Mouse (Mus musculus) retina, postnatal 1 day (tissue): ENCODE measurements at regions not wholly inside any gene's neighbourhood (a gene's known extent, or its start where the extent isn't known, plus 50 kb on each side); places are given as distances from the start of the nearest gene placed in this dataset.

Experiments used
- DNase-seq: peaks from one replicate; pipeline ENCODE4 v3.0.0-alpha.2; 2012

GRCm38 (mm10) chr3:81279266-81279665 is 243.1 kb downstream of the Pdgfc start:
- no peak for DNase-seq

- no peak for DNase-seq
Observed at GRCm38 (mm10) chr3:81289762-81290161, 253.5 kb downstream of the Pdgfc start.

- DNase-seq, result no peak
Observed at GRCm38 (mm10) chr3:81292404-81292803, 256.2 kb downstream of the Pdgfc start.

GRCm38 (mm10) chr3:81293186-81293819 is 257.1 kb downstream of the Pdgfc start:
- no peak for DNase-seq

GRCm38 (mm10) chr3:81304017-81304791 is 268.0 kb downstream of the Pdgfc start:
- no peak for DNase-seq

- no peak for DNase-seq
Observed at GRCm38 (mm10) chr3:81305412-81306165, 269.4 kb downstream of the Pdgfc start.

- DNase-seq, result no peak
Observed at GRCm38 (mm10) chr3:81326866-81327265, 290.6 kb downstream of the Pdgfc start.

- DNase-seq, result no peak
Observed at GRCm38 (mm10) chr3:81351739-81352138, 315.5 kb downstream of the Pdgfc start.

GRCm38 (mm10) chr3:81367918-81368317 is 331.7 kb downstream of the Pdgfc start:
- DNase-seq, result no peak

GRCm38 (mm10) chr3:81368642-81369041 is 332.4 kb downstream of the Pdgfc start:
- DNase-seq, result no peak

- no peak for DNase-seq
Observed at GRCm38 (mm10) chr3:81369742-81370141, 333.5 kb downstream of the Pdgfc start.

GRCm38 (mm10) chr3:81375990-81376389 is 339.8 kb downstream of the Pdgfc start:
- no peak for DNase-seq

- no peak for DNase-seq
Observed at GRCm38 (mm10) chr3:81377466-81377865, 341.2 kb downstream of the Pdgfc start.

GRCm38 (mm10) chr3:81379362-81379761 is 343.1 kb downstream of the Pdgfc start:
- no peak for DNase-seq

- DNase-seq, result no peak
Observed at GRCm38 (mm10) chr3:81386931-81387330, 350.7 kb downstream of the Pdgfc start.

GRCm38 (mm10) chr3:81387634-81388033 is 351.4 kb downstream of the Pdgfc start:
- DNase-seq, result no peak

- no peak for DNase-seq
Observed at GRCm38 (mm10) chr3:81397212-81397611, 361.0 kb downstream of the Pdgfc start.

GRCm38 (mm10) chr3:81401028-81401427 is 364.8 kb downstream of the Pdgfc start:
- no peak for DNase-seq

GRCm38 (mm10) chr3:81408914-81409313 is 372.7 kb downstream of the Pdgfc start:
- DNase-seq, result peak; percentile 20

- no peak for DNase-seq
Observed at GRCm38 (mm10) chr3:81421875-81422274, 385.7 kb downstream of the Pdgfc start.

- no peak for DNase-seq
Observed at GRCm38 (mm10) chr3:81426765-81427164, 390.5 kb downstream of the Pdgfc start.
